Mouse (Mus musculus) forebrain, embryonic 10.5 days (tissue): ENCODE data around the gene Laptm4a. TPM values are rescaled to one million over a fixed set of nuclear protein-coding genes. Genes with fewer than 3 reads are reported as not detected.

Source experiments
- DNase-seq: peaks from one replicate; pipeline ENCODE4 v3.0.0-alpha.2; 2017; ENCODE audit warnings: low spot score; ENCODE audit errors: extremely low spot score
- H3K27ac ChIP-seq: fragments of 300-500 bp; sonication (generic); 2 replicates; pipeline ENCODE4 v1.5.1; 2016; ENCODE audit warnings: mild to moderate bottlenecking
- H3K27me3 ChIP-seq: fragments of 300-500 bp; sonication (generic); 2 replicates; pipeline ENCODE4 v1.6.1; 2016; ENCODE audit warnings: mild to moderate bottlenecking; ENCODE audit not compliant: poor library complexity, severe bottlenecking
- H3K36me3 ChIP-seq: fragments of 300-500 bp; sonication (generic); replicated peaks from 2 replicates; pipeline ENCODE4 v1.6.1; 2016; ENCODE audit warnings: mild to moderate bottlenecking, moderate library complexity
- H3K4me1 ChIP-seq: fragments of 300-500 bp; sonication (generic); 2 replicates; pipeline ENCODE4 v1.6.1; 2016
- H3K4me3 ChIP-seq: fragments of 300-500 bp; sonication (generic); 2 replicates; pipeline ENCODE4 v1.5.1; 2016; ENCODE audit warnings: mild to moderate bottlenecking, moderate library complexity
- H3K9me3 ChIP-seq: fragments of 300-500 bp; sonication (generic); 2 replicates; pipeline ENCODE4 v1.6.1; 2016; ENCODE audit warnings: mild to moderate bottlenecking, moderate library complexity
- WGBS: fragments of 180-500 bp; shearing (Covaris S2); methylation state at CpG from one replicate; pipeline ENCODE4 v1.1.7; 2016; 5-methylcytosine and 5-hydroxymethylcytosine counted together
- polyA plus RNA-seq: library from polyadenylated mRNA; unstranded; fragments of >200 nt; fragmentation: Nextera tagmentation; extraction: Ambion mirVana; gene quantifications from 2 replicates; pipeline ENCODE4 v1.2.1, GENCODE M21; 2016

The Laptm4a gene
- 178 and 181 TPM in 2 replicates for polyA plus RNA-seq

GRCm38 (mm10) chr12:8921394-8922368, at the start of gene Laptm4a:
Laptm4a (plus strand) TSS chr12:8921664.
- no peaks in the 10 kb centered on the region for H3K27me3 ChIP-seq
- peak; percentile 96 for DNase-seq
- WGBS: under 1% methylated on average over 73 of the region's 73 CpGs
- peaks cover 33% of the 10 kb centered on the region for H3K4me1 ChIP-seq
- H3K9me3 ChIP-seq: no peaks in the 10 kb centered on the region
- H3K36me3 ChIP-seq: peaks cover 28% of the 10 kb centered on the region
- peak within 1 kb of the TSS; percentile 98 for H3K27ac ChIP-seq
- peak within 1 kb of the TSS; percentile 81 for H3K4me3 ChIP-seq

GRCm38 (mm10) chr12:8875583-8875982, 45.9 kb upstream of the Laptm4a start:
- DNase-seq: no peak
- Histone ChIP-seq H3K9me3 (no peaks in the 10 kb centered on the region), H3K4me3 (no peak overlapping the region), H3K36me3 (no peaks in the 10 kb centered on the region), H3K27me3 (no peaks in the 10 kb centered on the region), H3K27ac (no peak overlapping the region), H3K4me1 (0 out of 2 replicates have a peak, but pooled peaks cover 10% of the 10 kb centered on the region)
- WGBS: 90% methylated on average over 9 of the region's 9 CpGs

GRCm38 (mm10) chr12:8876865-8877264, 44.6 kb upstream of the Laptm4a start:
- no peak for DNase-seq
- H3K4me3 ChIP-seq: no peak overlapping the region
- H3K4me1 ChIP-seq: 0 out of 2 replicates have a peak, but pooled peaks cover 10% of the 10 kb centered on the region
- 87% methylated on average over 5 of the region's 5 CpGs for WGBS
- no peaks in the 10 kb centered on the region for H3K36me3 ChIP-seq
- H3K27me3 ChIP-seq: no peaks in the 10 kb centered on the region
- H3K27ac ChIP-seq: no peak overlapping the region
- H3K9me3 ChIP-seq: no peaks in the 10 kb centered on the region

GRCm38 (mm10) chr12:8877413-8877812, 44.1 kb upstream of the Laptm4a start:
- DNase-seq: no peak
- Histone ChIP-seq H3K9me3 (no peaks in the 10 kb centered on the region), H3K4me1 (0 out of 2 replicates have a peak, but pooled peaks cover 10% of the 10 kb centered on the region), H3K4me3 (no peak overlapping the region), H3K27ac (no peak overlapping the region), H3K36me3 (no peaks in the 10 kb centered on the region), H3K27me3 (no peaks in the 10 kb centered on the region)
- 80% methylated on average over 6 of the region's 6 CpGs for WGBS

- no peaks in the 10 kb centered on the region for H3K36me3 ChIP-seq
- WGBS: 88% methylated on average over 2 of the region's 2 CpGs
- 0 out of 2 replicates have a peak, but pooled peaks cover 10% of the 10 kb centered on the region for H3K4me1 ChIP-seq
- H3K9me3 ChIP-seq: no peaks in the 10 kb centered on the region
- no peak for DNase-seq
- H3K27me3 ChIP-seq: no peaks in the 10 kb centered on the region
- H3K27ac ChIP-seq: no peak overlapping the region
- no peak overlapping the region for H3K4me3 ChIP-seq
Observed at GRCm38 (mm10) chr12:8878752-8879151, 42.7 kb upstream of the Laptm4a start.

- H3K4me1 ChIP-seq: peaks cover 6% of the 10 kb centered on the region; the same call in 1 of the 2 replicates
- no peak overlapping the region for H3K4me3 ChIP-seq
- H3K9me3 ChIP-seq: no peaks in the 10 kb centered on the region
- DNase-seq: no peak
- no peak overlapping the region for H3K27ac ChIP-seq
- H3K27me3 ChIP-seq: no peaks in the 10 kb centered on the region
- no peaks in the 10 kb centered on the region for H3K36me3 ChIP-seq
- 71% methylated on average over 6 of the region's 6 CpGs for WGBS
Observed at GRCm38 (mm10) chr12:8879389-8879788, 42.1 kb upstream of the Laptm4a start.

- 71% methylated on average over 4 of the region's 4 CpGs for WGBS
- no peak overlapping the region for H3K27ac ChIP-seq
- no peaks in the 10 kb centered on the region for H3K9me3 ChIP-seq
Observed at GRCm38 (mm10) chr12:8881736-8882135, 39.7 kb upstream of the Laptm4a start.

GRCm38 (mm10) chr12:8882376-8882775, 39.1 kb upstream of the Laptm4a start:
- DNase-seq: no peak
- WGBS: 89% methylated on average over 8 of the region's 8 CpGs
- Histone ChIP-seq H3K4me3 (no peak overlapping the region), H3K27me3 (peaks cover 16% of the 10 kb centered on the region), H3K27ac (no peak overlapping the region), H3K9me3 (no peaks in the 10 kb centered on the region), H3K4me1 (peaks cover 19% of the 10 kb centered on the region), H3K36me3 (no peaks in the 10 kb centered on the region)

More at GRCm38 (mm10) chr12:8881736-8882135, 39.7 kb upstream of the Laptm4a start:
- H3K36me3 ChIP-seq: no peaks in the 10 kb centered on the region
- peaks cover 9% of the 10 kb centered on the region; the same call in 1 of the 2 replicates for H3K27me3 ChIP-seq
- no peak overlapping the region for H3K4me3 ChIP-seq
- DNase-seq: no peak
- peaks cover 22% of the 10 kb centered on the region for H3K4me1 ChIP-seq

- Histone ChIP-seq H3K27me3 (peaks cover 17% of the 10 kb centered on the region), H3K36me3 (no peaks in the 10 kb centered on the region), H3K4me3 (no peak overlapping the region), H3K4me1 (peaks cover 27% of the 10 kb centered on the region), H3K27ac (no peak overlapping the region), H3K9me3 (no peaks in the 10 kb centered on the region)
- no peak for DNase-seq
- WGBS: 28% methylated on average over 13 of the region's 13 CpGs
Observed at GRCm38 (mm10) chr12:8884426-8885145, 36.9 kb upstream of the Laptm4a start.

GRCm38 (mm10) chr12:8885146-8885543, 36.3 kb upstream of the Laptm4a start:
- H3K4me3 ChIP-seq: no peak overlapping the region
- peaks cover 29% of the 10 kb centered on the region for H3K4me1 ChIP-seq
- no peaks in the 10 kb centered on the region for H3K36me3 ChIP-seq
- H3K9me3 ChIP-seq: no peaks in the 10 kb centered on the region
- H3K27me3 ChIP-seq: peaks cover 17% of the 10 kb centered on the region
- DNase-seq: no peak
- H3K27ac ChIP-seq: 0 out of 2 replicates have a peak overlapping the region, but pooled peaks have one; percentile 36
- 9% methylated on average over 4 of the region's 4 CpGs for WGBS

GRCm38 (mm10) chr12:8885950-8886349, 35.5 kb upstream of the Laptm4a start:
- 74% methylated on average over 3 of the region's 3 CpGs for WGBS
- Histone ChIP-seq H3K4me3 (no peak overlapping the region), H3K36me3 (no peaks in the 10 kb centered on the region), H3K4me1 (peaks cover 29% of the 10 kb centered on the region), H3K27me3 (peaks cover 17% of the 10 kb centered on the region), H3K27ac (no peak overlapping the region), H3K9me3 (no peaks in the 10 kb centered on the region)
- no peak for DNase-seq

GRCm38 (mm10) chr12:8888445-8888844, 33.0 kb upstream of the Laptm4a start:
- Histone ChIP-seq H3K9me3 (no peaks in the 10 kb centered on the region), H3K27ac (no peak overlapping the region), H3K4me1 (peaks cover 39% of the 10 kb centered on the region), H3K27me3 (peaks cover 17% of the 10 kb centered on the region), H3K4me3 (no peak overlapping the region), H3K36me3 (no peaks in the 10 kb centered on the region)
- WGBS: 52% methylated on average over 7 of the region's 7 CpGs
- DNase-seq: no peak
